Mouse (Mus musculus) liver, embryonic 15.5 days (tissue): Measurements from ENCODE around the gene Kcnk12. TPM values are rescaled to one million over a fixed set of nuclear protein-coding genes. Genes with fewer than 3 reads are reported as not detected.
A peak's percentile ranks its signal among the peaks of the same experiment; 100 is the strongest.

Source experiments
- ATAC-seq: fragments of 200-750 bp; cut with Nextera tagmentation; 2 replicates; pipeline ENCODE4 v1.8.0; 2017; ENCODE audit warnings: moderate number of reproducible peaks, mild to moderate bottlenecking, moderate library complexity; ENCODE audit not compliant: insufficient read depth
- H3K27ac ChIP-seq: fragments of 300-500 bp; sonication (generic); replicated peaks from 2 replicates; pipeline ENCODE4 v1.5.1; 2015; ENCODE audit warnings: mild to moderate bottlenecking, inconsistent platforms
- H3K27me3 ChIP-seq: fragments of 300-500 bp; sonication (generic); 2 replicates; pipeline ENCODE4 v1.6.1; 2015; ENCODE audit warnings: mild to moderate bottlenecking, inconsistent platforms
- H3K36me3 ChIP-seq: fragments of 300-500 bp; sonication (generic); replicated peaks from 2 replicates; pipeline ENCODE4 v1.6.1; 2015; ENCODE audit warnings: moderate library complexity, mild to moderate bottlenecking, inconsistent platforms
- H3K4me1 ChIP-seq: fragments of 300-500 bp; sonication (generic); replicated peaks from 2 replicates; pipeline ENCODE4 v1.6.1; 2015; ENCODE audit warnings: inconsistent platforms
- H3K4me2 ChIP-seq: fragments of 300-500 bp; sonication (generic); 2 replicates; pipeline ENCODE4 v1.6.1; 2015; ENCODE audit warnings: moderate library complexity, mild to moderate bottlenecking, inconsistent platforms
- H3K4me3 ChIP-seq: fragments of 300-500 bp; sonication (generic); replicated peaks from 2 replicates; pipeline ENCODE4 v1.5.1; 2015; ENCODE audit warnings: mild to moderate bottlenecking, inconsistent platforms
- H3K9ac ChIP-seq: fragments of 300-500 bp; sonication (generic); 2 replicates; pipeline ENCODE4 v1.6.1; 2015; ENCODE audit warnings: moderate library complexity, mild to moderate bottlenecking, inconsistent platforms
- H3K9me3 ChIP-seq: fragments of 300-500 bp; sonication (generic); replicated peaks from 2 replicates; pipeline ENCODE4 v1.6.1; 2016; ENCODE audit warnings: inconsistent platforms
- WGBS: fragments of 180-500 bp; shearing (Covaris S2); methylation state at CpG from one replicate; pipeline ENCODE4 v1.1.7; 2015; ENCODE audit warnings: mixed read lengths; ENCODE audit not compliant: insufficient replicate concordance; 5-methylcytosine and 5-hydroxymethylcytosine counted together
- polyA plus RNA-seq: library from polyadenylated mRNA; unstranded; fragments of >200 nt; fragmentation: Nextera tagmentation; extraction: Ambion mirVana; gene quantifications from 2 replicates; pipeline ENCODE4 v1.2.1, GENCODE M21; 2015

Gene Kcnk12
- polyA plus RNA-seq, 1 experiment from 2014 or later = 0.70 TPM

GRCm38 (mm10) chr17:87745926-87746888, 51.6 kb downstream of the Kcnk12 start:
- H3K27me3 ChIP-seq = peaks cover 53% of the 10 kb centered on the region

GRCm38 (mm10) chr17:87744985-87745925, 52.5 kb downstream of the Kcnk12 start:
- peaks cover 53% of the 10 kb centered on the region for H3K27me3 ChIP-seq
- WGBS = 16% methylated on average over 32 of the region's 32 CpGs
- H3K4me1 ChIP-seq = peaks cover 16% of the 10 kb centered on the region
- H3K4me3 ChIP-seq = peak overlapping the region; percentile 53
- H3K9ac ChIP-seq = no peak overlapping the region
- ATAC-seq = no peak
- H3K27ac ChIP-seq = no peak overlapping the region
- H3K36me3 ChIP-seq = no peaks in the 10 kb centered on the region
- H3K9me3 ChIP-seq = no peaks in the 10 kb centered on the region
- peak overlapping the region; percentile 70 for H3K4me2 ChIP-seq

More at GRCm38 (mm10) chr17:87745926-87746888, 51.6 kb downstream of the Kcnk12 start:
- Histone ChIP-seq H3K27ac (no peak overlapping the region), H3K4me2 (peak overlapping the region; percentile 70), H3K9me3 (no peaks in the 10 kb centered on the region), H3K36me3 (no peaks in the 10 kb centered on the region), H3K4me1 (peaks cover 16% of the 10 kb centered on the region), H3K9ac (no peak overlapping the region), H3K4me3 (peak overlapping the region; percentile 53)
- 4% methylated on average over 101 of the region's 101 CpGs for WGBS
- ATAC-seq = 0 out of 2 replicates have a peak, but pooled peaks have one; percentile 22

GRCm38 (mm10) chr17:87739835-87740234, 58.0 kb downstream of the Kcnk12 start:
- no peaks in the 10 kb centered on the region for H3K4me1 ChIP-seq
- H3K9ac ChIP-seq = no peak overlapping the region
- H3K4me3 ChIP-seq = no peak overlapping the region
- 24% methylated on average over 1 of the region's 1 CpGs for WGBS
- no peaks in the 10 kb centered on the region for H3K36me3 ChIP-seq
- ATAC-seq = no peak
- H3K27me3 ChIP-seq = peaks cover 19% of the 10 kb centered on the region
- H3K27ac ChIP-seq = no peak overlapping the region
- no peak overlapping the region for H3K4me2 ChIP-seq
- no peaks in the 10 kb centered on the region for H3K9me3 ChIP-seq

GRCm38 (mm10) chr17:87737144-87737543, 60.6 kb downstream of the Kcnk12 start:
- Histone ChIP-seq H3K27ac (no peak overlapping the region), H3K27me3 (no peaks in the 10 kb centered on the region), H3K9ac (no peak overlapping the region), H3K4me2 (no peak overlapping the region), H3K4me1 (no peaks in the 10 kb centered on the region), H3K9me3 (no peaks in the 10 kb centered on the region), H3K36me3 (no peaks in the 10 kb centered on the region), H3K4me3 (no peak overlapping the region)
- 60% methylated on average over 3 of the region's 3 CpGs for WGBS
- ATAC-seq = no peak

GRCm38 (mm10) chr17:87734471-87734870, 63.3 kb downstream of the Kcnk12 start:
- Histone ChIP-seq H3K9me3 (no peaks in the 10 kb centered on the region), H3K27ac (no peak overlapping the region), H3K27me3 (no peaks in the 10 kb centered on the region), H3K4me2 (no peak overlapping the region), H3K4me3 (no peak overlapping the region), H3K36me3 (no peaks in the 10 kb centered on the region), H3K9ac (no peak overlapping the region), H3K4me1 (no peaks in the 10 kb centered on the region)
- 73% methylated on average over 8 of the region's 8 CpGs for WGBS
- ATAC-seq = no peak

GRCm38 (mm10) chr17:87731962-87732361, 65.8 kb downstream of the Kcnk12 start:
- H3K9ac ChIP-seq = no peak overlapping the region
- no peak overlapping the region for H3K4me3 ChIP-seq
- H3K36me3 ChIP-seq = no peaks in the 10 kb centered on the region
- no peaks in the 10 kb centered on the region for H3K27me3 ChIP-seq
- H3K4me2 ChIP-seq = no peak overlapping the region
- no peaks in the 10 kb centered on the region for H3K4me1 ChIP-seq
- WGBS = 57% methylated on average over 4 of the region's 4 CpGs
- no peaks in the 10 kb centered on the region for H3K9me3 ChIP-seq
- no peak for ATAC-seq
- H3K27ac ChIP-seq = no peak overlapping the region

- no peak overlapping the region for H3K4me3 ChIP-seq
- H3K4me2 ChIP-seq = no peak overlapping the region
- peaks cover 32% of the 10 kb centered on the region for H3K36me3 ChIP-seq
- ATAC-seq = no peak
- H3K9ac ChIP-seq = no peak overlapping the region
- no peak overlapping the region for H3K27ac ChIP-seq
- no peaks in the 10 kb centered on the region for H3K9me3 ChIP-seq
- 76% methylated on average over 12 of the region's 12 CpGs for WGBS
- H3K4me1 ChIP-seq = no peaks in the 10 kb centered on the region
- H3K27me3 ChIP-seq = no peaks in the 10 kb centered on the region
Measured at GRCm38 (mm10) chr17:87726489-87727356, 71.1 kb downstream of the Kcnk12 start.

- H3K36me3 ChIP-seq = peaks cover 41% of the 10 kb centered on the region
- no peak overlapping the region for H3K4me2 ChIP-seq
- H3K27ac ChIP-seq = no peak overlapping the region
- H3K27me3 ChIP-seq = no peaks in the 10 kb centered on the region
- no peak overlapping the region for H3K9ac ChIP-seq
- no peak overlapping the region for H3K4me3 ChIP-seq
- no peak for ATAC-seq
- no peaks in the 10 kb centered on the region for H3K9me3 ChIP-seq
- WGBS = 77% methylated on average over 7 of the region's 7 CpGs
- no peaks in the 10 kb centered on the region for H3K4me1 ChIP-seq
Measured at GRCm38 (mm10) chr17:87724727-87725126, 73.1 kb downstream of the Kcnk12 start.

GRCm38 (mm10) chr17:87700101-87700500, 97.7 kb downstream of the Kcnk12 start:
- Histone ChIP-seq H3K9ac (no peak overlapping the region), H3K27me3 (no peaks in the 10 kb centered on the region), H3K9me3 (no peaks in the 10 kb centered on the region), H3K4me1 (no peaks in the 10 kb centered on the region), H3K36me3 (peaks cover 42% of the 10 kb centered on the region), H3K4me3 (no peak overlapping the region), H3K27ac (no peak overlapping the region), H3K4me2 (no peak overlapping the region)
- 82% methylated on average over 8 of the region's 8 CpGs for WGBS
- no peak for ATAC-seq

GRCm38 (mm10) chr17:87698996-87699765, 98.6 kb downstream of the Kcnk12 start:
- no peak overlapping the region for H3K4me2 ChIP-seq

More at GRCm38 (mm10) chr17:87698996-87699765, 98.6 kb downstream of the Kcnk12 start:
- H3K9ac ChIP-seq = no peak overlapping the region
- H3K9me3 ChIP-seq = no peaks in the 10 kb centered on the region
- H3K4me1 ChIP-seq = no peaks in the 10 kb centered on the region
- no peak overlapping the region for H3K27ac ChIP-seq
- no peak overlapping the region for H3K4me3 ChIP-seq
- no peaks in the 10 kb centered on the region for H3K27me3 ChIP-seq
- 65% methylated on average over 16 of the region's 16 CpGs for WGBS
- ATAC-seq = no peak
- peaks cover 42% of the 10 kb centered on the region for H3K36me3 ChIP-seq
